Mouse (Mus musculus): Measurements from ENCODE around the gene Ccdc24.

GRCm38 (mm10) chr4:117849506-117849905, 22.9 kb downstream of the Ccdc24 start:
- no peak for TF ChIP-seq CTCF (IDR thresholded peaks at IDR 0.05; ENCODE audit: low read depth, low read length)
- TF ChIP-seq TAL1 (conservative IDR thresholded peaks at IDR 0.05; ENCODE audit: low read depth, low read length), result no peak
- no peak for TF ChIP-seq POLR2AphosphoS5 (IDR thresholded peaks at IDR 0.05; ENCODE audit: insufficient replicate concordance, low read depth, low read length)
- TF ChIP-seq GATA2 (IDR thresholded peaks at IDR 0.05; ENCODE audit: borderline replicate concordance, low read depth, low read length), result no peak
